Mouse (Mus musculus) CD4-positive, CD25-positive, alpha-beta regulatory T cell, adult 4 months (primary cell): ENCODE data around the gene Zswim9. TPM values are rescaled to one million over a fixed set of nuclear protein-coding genes. Genes with fewer than 3 reads are reported as not detected.

Source experiments
- ATAC-seq: one replicate; pipeline ENCODE4 v1.8.0; 2017
- polyA plus RNA-seq, 2 experiments: library from polyadenylated mRNA; unstranded; fragments of 100-300 nt; shearing (Covaris generic); gene quantifications; one replicate each; pipeline ENCODE4 v1.2.1; 2017

Zswim9 gene
- polyA plus RNA-seq, 2 experiments from 2014 or later: 3.8 to 4.3 TPM

GRCm38 (mm10) chr7:13268749-13269260 is 9.7 kb downstream of the Zswim9 start:
- ATAC-seq: no peak

GRCm38 (mm10) chr7:13264396-13264795 is 14.1 kb downstream of the Zswim9 start:
- no peak for ATAC-seq

- ATAC-seq: no peak
Measured at GRCm38 (mm10) chr7:13263851-13264250, 14.7 kb downstream of the Zswim9 start.

DNA sequence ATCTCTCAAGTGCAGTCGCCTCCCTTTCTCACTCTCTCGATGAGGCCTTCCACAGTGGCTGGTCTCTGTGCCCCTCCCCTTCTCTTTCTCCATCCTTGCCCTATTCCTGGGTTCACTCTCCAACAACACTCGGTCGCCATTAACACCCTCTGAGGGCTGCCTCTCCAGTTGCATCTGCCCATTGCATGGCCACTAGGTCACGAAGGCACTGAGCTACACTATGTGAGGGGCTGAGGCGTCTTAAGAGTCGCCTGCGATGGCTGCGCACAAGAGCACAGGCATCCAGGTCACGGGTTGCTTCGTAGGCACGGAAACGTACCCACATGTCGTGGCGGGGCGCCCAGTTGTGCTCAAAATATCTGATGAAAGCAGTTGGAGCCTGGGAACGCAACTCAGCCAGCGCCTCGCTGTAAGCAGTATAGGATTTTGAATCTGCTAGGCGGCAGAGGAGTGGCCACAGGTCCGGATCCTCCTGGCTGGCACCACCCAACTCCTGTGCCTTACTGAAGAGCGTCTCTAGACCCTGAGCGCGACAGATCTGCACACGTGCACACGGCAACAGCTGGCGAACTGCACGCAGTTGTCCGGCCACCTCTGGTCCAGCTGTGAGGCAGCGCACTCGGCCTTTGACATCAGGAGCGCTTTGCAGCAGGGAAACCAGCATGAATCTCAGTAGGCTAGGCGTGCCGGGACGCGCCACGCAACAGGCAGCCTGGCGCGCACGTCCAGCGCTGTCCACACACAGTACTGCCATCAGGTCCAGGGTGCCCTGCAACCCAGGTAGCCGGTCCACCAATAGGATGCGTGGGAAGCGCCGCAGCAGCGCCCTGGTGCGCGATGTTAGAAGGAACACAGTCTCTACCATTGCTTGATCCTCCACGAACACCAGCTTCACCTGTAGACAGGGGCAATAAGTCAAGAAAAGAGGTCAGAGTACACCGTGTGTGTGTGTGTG is 17.5 kb downstream of the Zswim9 start:
- no peak for ATAC-seq

GRCm38 (mm10) chr7:13212720-13213119 is 65.8 kb downstream of the Zswim9 start, which contains the start of gene Vmn1r89:
TSS of gene Vmn1r89 (plus strand) at chr7:13213020.
- ATAC-seq: no peak

Other genes starting within 250 kb of the Zswim9 start
- gene Chmp2a, start 243.9 kb downstream of the Zswim9 start, polyA plus RNA-seq: 100 to 1,000 TPM; 259 to 278 TPM
- 10 to 100 TPM in 1 of 2 experiments, 1 to 10 TPM in 1; 7.9 to 14.3 TPM for gene Ube2m, start 240.4 kb downstream of the Zswim9 start, polyA plus RNA-seq
- gene Mzf1, start 224.0 kb downstream of the Zswim9 start, polyA plus RNA-seq: under 1 TPM; 0.35 to 0.84 TPM
- not detected for gene Vmn1r85, start 183.5 kb downstream of the Zswim9 start, polyA plus RNA-seq
- under 1 TPM in 1 of 2 experiments, not detected in 1; 0.05 TPM for gene Vmn1r86, start 158.8 kb downstream of the Zswim9 start, polyA plus RNA-seq
- gene Vmn1r87, start 138.6 kb downstream of the Zswim9 start, polyA plus RNA-seq: not detected
- gene Vmn1r88, start 119.2 kb downstream of the Zswim9 start, polyA plus RNA-seq: under 1 TPM in 1 of 2 experiments, not detected in 1; 0.08 TPM
- gene Vmn1r89, start 65.7 kb downstream of the Zswim9 start, polyA plus RNA-seq: not detected
- gene Lig1, start 1.4 kb downstream of the Zswim9 start, polyA plus RNA-seq: 10 to 100 TPM; 25.2 to 31.1 TPM
- gene Pla2g4c, start 45.9 kb upstream of the Zswim9 start, polyA plus RNA-seq: under 1 TPM; 0.28 to 0.34 TPM
- gene Cabp5, start 119.4 kb upstream of the Zswim9 start, polyA plus RNA-seq: not detected
- gene Bsph1, start 172.1 kb upstream of the Zswim9 start, polyA plus RNA-seq: not detected